Mouse (Mus musculus): ENCODE data around the gene Xrcc3. TPM values are rescaled to one million over a fixed set of nuclear protein-coding genes. Genes with fewer than 3 reads are reported as not detected.

Gene Xrcc3
- polyA plus RNA-seq, 1 experiment from 2014 or later: 11.1 TPM

- no peaks in the 10 kb centered on the region for H3K27me3 ChIP-seq (ENCODE audit: control insufficient read depth, insufficient read depth, low read length)
- peaks cover 13% of the 10 kb centered on the region; the same call in 1 of the 2 replicates for H3K36me3 ChIP-seq (ENCODE audit: control insufficient read depth, insufficient read depth, low read length)
- no peak overlapping the region for H3K4me3 ChIP-seq (ENCODE audit: low read depth, low read length)
- peaks cover 14% of the 10 kb centered on the region for H3K4me1 ChIP-seq (ENCODE audit: control insufficient read depth, insufficient read depth, low read length)
- H3K9me3 ChIP-seq (ENCODE audit: control insufficient read depth, low read length): no peaks in the 10 kb centered on the region
- H3K27ac ChIP-seq (ENCODE audit: low read depth, low read length): 0 out of 2 replicates have a peak overlapping the region, but pooled peaks have one; percentile 8
- ATAC-seq (ENCODE audit: low FRiP score) (peak; percentile 15), DNase-seq (ENCODE audit: low spot score, missing footprints) (peak; percentile 96)
- no peak overlapping the region for H3K9ac ChIP-seq (ENCODE audit: low read length)
- H3K4me2 ChIP-seq: no peak overlapping the region
- 4% methylated on average over 9 of the region's 9 CpGs for WGBS
These were observed 3.9 kb downstream of the Xrcc3 start for GRCm38 (mm10) chr12:111809762-111810161.

GRCm38 (mm10) chr12:111808775-111809174 lies 4.9 kb downstream of the Xrcc3 start:
- 90% methylated on average over 6 of the region's 6 CpGs for WGBS
- DNase-seq (ENCODE audit: low spot score, missing footprints): no peak
- Histone ChIP-seq H3K9ac (ENCODE audit: low read length) (no peak overlapping the region), H3K36me3 (ENCODE audit: control insufficient read depth, insufficient read depth, low read length) (peaks cover 13% of the 10 kb centered on the region; the same call in 1 of the 2 replicates), H3K4me1 (ENCODE audit: control insufficient read depth, insufficient read depth, low read length) (peaks cover 13% of the 10 kb centered on the region), H3K4me3 (ENCODE audit: low read depth, low read length) (no peak overlapping the region), H3K9me3 (ENCODE audit: control insufficient read depth, low read length) (no peaks in the 10 kb centered on the region), H3K27ac (ENCODE audit: low read depth, low read length) (no peak overlapping the region), H3K4me2 (no peak overlapping the region), H3K27me3 (ENCODE audit: control insufficient read depth, insufficient read depth, low read length) (no peaks in the 10 kb centered on the region)
- ATAC-seq (ENCODE audit: low FRiP score): no peak

- no peaks in the 10 kb centered on the region for H3K27me3 ChIP-seq (ENCODE audit: control insufficient read depth, insufficient read depth, low read length)
- no peak overlapping the region for H3K4me2 ChIP-seq
- H3K9ac ChIP-seq (ENCODE audit: low read length): no peak overlapping the region
- no peak overlapping the region for H3K27ac ChIP-seq (ENCODE audit: low read depth, low read length)
- H3K36me3 ChIP-seq (ENCODE audit: control insufficient read depth, insufficient read depth, low read length): peaks cover 31% of the 10 kb centered on the region
- H3K4me1 ChIP-seq (ENCODE audit: control insufficient read depth, insufficient read depth, low read length): no peaks in the 10 kb centered on the region
- H3K4me3 ChIP-seq (ENCODE audit: low read depth, low read length): no peak overlapping the region
- ATAC-seq (ENCODE audit: low FRiP score) (no peak), DNase-seq (ENCODE audit: low spot score, missing footprints) (no peak)
- H3K9me3 ChIP-seq (ENCODE audit: control insufficient read depth, low read length): no peaks in the 10 kb centered on the region
- WGBS: 96% methylated on average over 5 of the region's 5 CpGs
These were observed 10.1 kb downstream of the Xrcc3 start for GRCm38 (mm10) chr12:111803538-111803937.

- no peaks in the 10 kb centered on the region for H3K9me3 ChIP-seq (ENCODE audit: control insufficient read depth, low read length)
- H3K36me3 ChIP-seq (ENCODE audit: control insufficient read depth, insufficient read depth, low read length): peaks cover 18% of the 10 kb centered on the region
- no peak overlapping the region for H3K9ac ChIP-seq (ENCODE audit: low read length)
- H3K4me2 ChIP-seq: no peak overlapping the region
- ATAC-seq (ENCODE audit: low FRiP score) (no peak), DNase-seq (ENCODE audit: low spot score, missing footprints) (no peak)
- no peaks in the 10 kb centered on the region for H3K4me1 ChIP-seq (ENCODE audit: control insufficient read depth, insufficient read depth, low read length)
- H3K27ac ChIP-seq (ENCODE audit: low read depth, low read length): no peak overlapping the region
- H3K27me3 ChIP-seq (ENCODE audit: control insufficient read depth, insufficient read depth, low read length): no peaks in the 10 kb centered on the region
- 87% methylated on average over 10 of the region's 10 CpGs for WGBS
- H3K4me3 ChIP-seq (ENCODE audit: low read depth, low read length): no peak overlapping the region
These were observed 13.1 kb downstream of the Xrcc3 start for GRCm38 (mm10) chr12:111800459-111801183.

- 94% methylated on average over 13 of the region's 13 CpGs for WGBS
- peaks cover 25% of the 10 kb centered on the region for H3K36me3 ChIP-seq (ENCODE audit: control insufficient read depth, insufficient read depth, low read length)
- no peak for ATAC-seq (ENCODE audit: low FRiP score)
These were observed 15.2 kb downstream of the Xrcc3 start for GRCm38 (mm10) chr12:111798493-111798892.

GRCm38 (mm10) chr12:111797251-111797650 lies 16.4 kb downstream of the Xrcc3 start:
- no peaks in the 10 kb centered on the region for H3K9me3 ChIP-seq (ENCODE audit: control insufficient read depth, low read length)
- H3K9ac ChIP-seq (ENCODE audit: low read length): no peak overlapping the region
- WGBS: 90% methylated on average over 8 of the region's 8 CpGs
- DNase-seq (ENCODE audit: low spot score, missing footprints): no peak
- no peak overlapping the region for H3K4me2 ChIP-seq
- H3K27me3 ChIP-seq (ENCODE audit: control insufficient read depth, insufficient read depth, low read length): no peaks in the 10 kb centered on the region
- no peak for ATAC-seq (ENCODE audit: low FRiP score)
- H3K4me3 ChIP-seq (ENCODE audit: low read depth, low read length): no peak overlapping the region
- H3K4me1 ChIP-seq (ENCODE audit: control insufficient read depth, insufficient read depth, low read length): no peaks in the 10 kb centered on the region
- H3K36me3 ChIP-seq (ENCODE audit: control insufficient read depth, insufficient read depth, low read length): peaks cover 16% of the 10 kb centered on the region
- no peak overlapping the region for H3K27ac ChIP-seq (ENCODE audit: low read depth, low read length)

More at GRCm38 (mm10) chr12:111798493-111798892, 15.2 kb downstream of the Xrcc3 start:
- no peak for DNase-seq (ENCODE audit: low spot score, missing footprints)
- H3K27me3 ChIP-seq (ENCODE audit: control insufficient read depth, insufficient read depth, low read length): no peaks in the 10 kb centered on the region
- no peaks in the 10 kb centered on the region for H3K9me3 ChIP-seq (ENCODE audit: control insufficient read depth, low read length)
- H3K27ac ChIP-seq (ENCODE audit: low read depth, low read length): no peak overlapping the region
- H3K9ac ChIP-seq (ENCODE audit: low read length): no peak overlapping the region
- no peak overlapping the region for H3K4me3 ChIP-seq (ENCODE audit: low read depth, low read length)
- H3K4me1 ChIP-seq (ENCODE audit: control insufficient read depth, insufficient read depth, low read length): no peaks in the 10 kb centered on the region
- H3K4me2 ChIP-seq: no peak overlapping the region

- Histone ChIP-seq H3K36me3 (ENCODE audit: control insufficient read depth, insufficient read depth, low read length) (peaks cover 19% of the 10 kb centered on the region), H3K4me3 (ENCODE audit: low read depth, low read length) (no peak overlapping the region)
- no peak for ATAC-seq (ENCODE audit: low FRiP score)
These were observed 18.3 kb downstream of the Xrcc3 start for GRCm38 (mm10) chr12:111795180-111795895.

GRCm38 (mm10) chr12:111794526-111795179 lies 19.0 kb downstream of the Xrcc3 start:
- 96% methylated on average over 18 of the region's 18 CpGs for WGBS
- Histone ChIP-seq H3K27ac (ENCODE audit: low read depth, low read length) (no peak overlapping the region), H3K4me3 (ENCODE audit: low read depth, low read length) (no peak overlapping the region), H3K4me1 (ENCODE audit: control insufficient read depth, insufficient read depth, low read length) (no peaks in the 10 kb centered on the region), H3K9me3 (ENCODE audit: control insufficient read depth, low read length) (no peaks in the 10 kb centered on the region), H3K4me2 (no peak overlapping the region), H3K9ac (ENCODE audit: low read length) (no peak overlapping the region), H3K36me3 (ENCODE audit: control insufficient read depth, insufficient read depth, low read length) (peaks cover 23% of the 10 kb centered on the region), H3K27me3 (ENCODE audit: control insufficient read depth, insufficient read depth, low read length) (no peaks in the 10 kb centered on the region)
- ATAC-seq (ENCODE audit: low FRiP score): no peak
- DNase-seq (ENCODE audit: low spot score, missing footprints): no peak

More at GRCm38 (mm10) chr12:111795180-111795895, 18.3 kb downstream of the Xrcc3 start:
- DNase-seq (ENCODE audit: low spot score, missing footprints): no peak
- Histone ChIP-seq H3K27me3 (ENCODE audit: control insufficient read depth, insufficient read depth, low read length) (no peaks in the 10 kb centered on the region), H3K9me3 (ENCODE audit: control insufficient read depth, low read length) (no peaks in the 10 kb centered on the region), H3K27ac (ENCODE audit: low read depth, low read length) (no peak overlapping the region), H3K4me2 (no peak overlapping the region), H3K9ac (ENCODE audit: low read length) (no peak overlapping the region), H3K4me1 (ENCODE audit: control insufficient read depth, insufficient read depth, low read length) (no peaks in the 10 kb centered on the region)
- 91% methylated on average over 28 of the region's 28 CpGs for WGBS

- WGBS: 89% methylated on average over 22 of the region's 22 CpGs
These were observed 19.6 kb downstream of the Xrcc3 start for GRCm38 (mm10) chr12:111794102-111794501.

More at GRCm38 (mm10) chr12:111794102-111794501, 19.6 kb downstream of the Xrcc3 start:
- no peak for ATAC-seq (ENCODE audit: low FRiP score)
- DNase-seq (ENCODE audit: low spot score, missing footprints): no peak
- no peak overlapping the region for H3K4me3 ChIP-seq (ENCODE audit: low read depth, low read length)
- no peak overlapping the region for H3K9ac ChIP-seq (ENCODE audit: low read length)
- no peak overlapping the region for H3K4me2 ChIP-seq
- peaks cover 28% of the 10 kb centered on the region for H3K36me3 ChIP-seq (ENCODE audit: control insufficient read depth, insufficient read depth, low read length)
- H3K27ac ChIP-seq (ENCODE audit: low read depth, low read length): no peak overlapping the region
- H3K4me1 ChIP-seq (ENCODE audit: control insufficient read depth, insufficient read depth, low read length): no peaks in the 10 kb centered on the region
- H3K9me3 ChIP-seq (ENCODE audit: control insufficient read depth, low read length): no peaks in the 10 kb centered on the region
- no peaks in the 10 kb centered on the region for H3K27me3 ChIP-seq (ENCODE audit: control insufficient read depth, insufficient read depth, low read length)
